Mouse (Mus musculus) kidney, embryonic 14.5 days (tissue): ENCODE results near the gene Hnrnpdl. TPM values are rescaled to one million over a fixed set of nuclear protein-coding genes. Genes with fewer than 3 reads are reported as not detected.

Source experiments
- ATAC-seq: fragments of 200-750 bp; cut with Nextera tagmentation; 2 replicates; pipeline ENCODE4 v1.8.0; 2017; ENCODE audit warnings: moderate number of reproducible peaks, mild to moderate bottlenecking, moderate TSS enrichment, moderate library complexity; ENCODE audit not compliant: low FRiP score, low TSS enrichment
- H3K27ac ChIP-seq: fragments of 300-500 bp; sonication (generic); 2 replicates; pipeline ENCODE4 v1.5.1; 2014; ENCODE audit warnings: low read depth, mild to moderate bottlenecking, low read length, moderate library complexity, mixed read lengths
- H3K27me3 ChIP-seq: fragments of 300-500 bp; sonication (generic); 2 replicates; pipeline ENCODE4 v1.6.1; 2014; ENCODE audit warnings: mild to moderate bottlenecking, low read length; ENCODE audit not compliant: control insufficient read depth, insufficient read depth
- H3K36me3 ChIP-seq: fragments of 300-500 bp; sonication (generic); 2 replicates; pipeline ENCODE4 v1.6.1; 2014; ENCODE audit warnings: low read length, mixed read lengths; ENCODE audit not compliant: control insufficient read depth, insufficient read depth
- H3K4me1 ChIP-seq: fragments of 300-500 bp; sonication (generic); 2 replicates; pipeline ENCODE4 v1.6.1; 2014; ENCODE audit warnings: low read length, mixed read lengths; ENCODE audit not compliant: control insufficient read depth, insufficient read depth
- H3K4me2 ChIP-seq: fragments of 300-500 bp; sonication (generic); replicated peaks from 2 replicates; pipeline ENCODE4 v1.6.1; 2014; ENCODE audit warnings: low read depth, mild to moderate bottlenecking, low read length
- H3K4me3 ChIP-seq: fragments of 300-500 bp; sonication (generic); 2 replicates; pipeline ENCODE4 v1.5.1; 2014; ENCODE audit warnings: mild to moderate bottlenecking, low read length
- H3K9ac ChIP-seq: fragments of 300-500 bp; sonication (generic); 2 replicates; pipeline ENCODE4 v1.6.1; 2014; ENCODE audit warnings: low read depth, mild to moderate bottlenecking, low read length, moderate library complexity
- H3K9me3 ChIP-seq: fragments of 300-500 bp; sonication (generic); 2 replicates; pipeline ENCODE4 v1.6.1; 2016; ENCODE audit warnings: low read length; ENCODE audit not compliant: control insufficient read depth
- WGBS: fragments of 180-500 bp; shearing (Covaris S2); extraction: QIAGEN DNeasy Blood & Tissue Kit; methylation state at CpG from one replicate; pipeline ENCODE4 v1.1.7; 2014; 5-methylcytosine and 5-hydroxymethylcytosine counted together
- polyA plus RNA-seq: library from polyadenylated mRNA; unstranded; fragments of >200 nt; fragmentation: Nextera tagmentation; extraction: Ambion mirVana; gene quantifications from 2 replicates; pipeline ENCODE4 v1.2.1, GENCODE M21; 2014

Gene Hnrnpdl
- polyA plus RNA-seq, 1 experiment from 2014 or later, result 205 TPM

DNA sequence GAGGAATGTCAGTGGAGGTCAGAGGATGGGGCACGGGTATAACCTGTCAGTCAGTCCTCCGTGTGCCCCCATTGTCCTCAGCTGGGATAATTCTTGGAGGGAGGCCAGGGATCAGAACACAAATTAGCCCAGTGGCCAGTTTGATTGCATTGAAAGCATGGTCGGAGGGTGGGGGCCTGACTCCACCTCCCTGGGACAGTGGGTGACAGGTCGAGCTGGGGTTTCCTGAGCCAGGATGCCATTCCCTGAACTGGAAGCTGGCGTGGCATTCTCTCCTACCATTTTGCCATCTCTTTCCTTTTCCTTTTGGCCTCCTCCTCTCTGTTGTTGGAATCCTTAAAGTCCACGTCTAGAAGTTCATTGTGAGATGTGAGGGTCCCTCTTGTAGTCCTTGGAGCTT is 33.6 kb downstream of the Hnrnpdl start:
- H3K27ac ChIP-seq, result no peak overlapping the region
- WGBS, result 87% methylated on average over 6 of the region's 6 CpGs

DNA sequence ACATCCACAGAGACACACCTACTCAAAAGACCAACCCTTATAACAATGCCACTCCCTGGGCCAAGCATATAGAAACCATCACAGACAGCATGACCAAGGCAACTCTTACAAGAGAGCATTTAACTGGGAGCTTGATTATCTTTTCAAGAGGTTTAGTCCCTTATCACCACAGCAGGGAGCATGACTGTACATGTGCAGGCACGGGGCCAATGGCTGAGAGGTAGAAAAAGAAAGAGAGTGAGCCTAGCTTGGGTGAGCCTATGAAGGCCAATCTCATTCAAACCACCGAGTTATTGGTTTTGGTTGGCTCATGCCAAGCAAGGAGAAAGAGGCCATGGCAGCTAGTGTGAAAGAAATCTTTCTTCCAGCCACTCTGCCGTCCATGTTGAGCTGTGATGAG is 34.0 kb downstream of the Hnrnpdl start:
- H3K36me3 ChIP-seq, result no peaks in the 10 kb centered on the region
- H3K4me3 ChIP-seq, result no peak overlapping the region
- no peak overlapping the region for H3K27ac ChIP-seq
- no peaks in the 10 kb centered on the region for H3K9me3 ChIP-seq
- H3K27me3 ChIP-seq, result no peaks in the 10 kb centered on the region
- H3K9ac ChIP-seq, result no peak overlapping the region
- no peak for ATAC-seq
- H3K4me2 ChIP-seq, result no peak overlapping the region
- no peaks in the 10 kb centered on the region for H3K4me1 ChIP-seq
- 83% methylated on average over 3 of the region's 3 CpGs for WGBS

More for the DNA sequence above, 33.6 kb downstream of the Hnrnpdl start:
- no peaks in the 10 kb centered on the region for H3K27me3 ChIP-seq
- no peaks in the 10 kb centered on the region for H3K36me3 ChIP-seq
- H3K4me1 ChIP-seq, result no peaks in the 10 kb centered on the region
- H3K9ac ChIP-seq, result no peak overlapping the region
- no peaks in the 10 kb centered on the region for H3K9me3 ChIP-seq
- no peak for ATAC-seq
- no peak overlapping the region for H3K4me3 ChIP-seq
- no peak overlapping the region for H3K4me2 ChIP-seq

DNA sequence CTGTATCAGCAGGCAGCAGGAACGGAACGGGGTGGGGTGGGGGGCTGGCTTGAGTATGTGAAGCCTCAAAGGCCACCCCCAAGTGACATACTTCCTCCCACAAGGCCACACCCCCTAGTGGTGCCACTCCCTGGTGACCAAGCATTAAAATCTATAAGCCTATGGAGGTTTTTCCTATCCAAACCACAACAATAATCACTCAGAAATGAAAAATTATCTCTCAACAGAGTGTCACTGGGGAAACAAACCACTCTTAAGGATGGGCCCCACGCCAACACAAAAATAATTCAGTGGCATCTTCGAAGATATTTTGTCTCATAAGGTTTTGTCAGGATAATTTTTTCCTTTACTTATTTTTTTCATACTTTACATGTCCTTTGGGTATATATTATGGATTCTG is 35.6 kb downstream of the Hnrnpdl start:
- no peaks in the 10 kb centered on the region for H3K9me3 ChIP-seq
- H3K27ac ChIP-seq, result no peak overlapping the region
- H3K4me2 ChIP-seq, result no peak overlapping the region
- H3K4me1 ChIP-seq, result no peaks in the 10 kb centered on the region
- WGBS, result 92% methylated on average over 4 of the region's 4 CpGs
- no peak overlapping the region for H3K9ac ChIP-seq
- H3K27me3 ChIP-seq, result no peaks in the 10 kb centered on the region
- H3K4me3 ChIP-seq, result no peak overlapping the region
- H3K36me3 ChIP-seq, result no peaks in the 10 kb centered on the region
- ATAC-seq, result no peak

DNA sequence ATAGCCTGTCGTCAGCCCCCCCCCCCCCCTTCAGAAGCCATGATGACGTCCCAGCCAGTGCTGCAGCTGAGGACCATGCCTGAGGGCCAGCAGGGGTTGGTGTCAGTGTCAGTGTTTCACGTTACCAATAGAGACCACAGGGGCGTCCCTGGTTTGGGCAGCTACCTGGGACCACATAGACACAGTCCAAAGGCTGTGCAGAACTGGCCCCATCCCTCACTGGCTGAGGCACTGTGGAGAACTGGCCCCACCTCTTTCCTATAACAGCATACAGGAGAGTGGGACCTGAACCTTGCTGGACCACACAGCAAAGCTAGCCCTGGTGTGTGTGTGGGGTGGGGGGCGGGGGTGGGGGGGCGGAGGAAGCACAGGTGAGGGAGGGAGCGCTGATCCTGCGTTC is 39.0 kb downstream of the Hnrnpdl start:
- no peak overlapping the region for H3K27ac ChIP-seq
- H3K9ac ChIP-seq, result no peak overlapping the region
- H3K4me2 ChIP-seq, result no peak overlapping the region
- H3K4me3 ChIP-seq, result no peak overlapping the region
- peaks cover 9% of the 10 kb centered on the region; the same call in 1 of the 2 replicates for H3K9me3 ChIP-seq
- 0 out of 2 replicates have a peak, but pooled peaks have one; percentile 32 for ATAC-seq
- 53% methylated on average over 7 of the region's 8 CpGs for WGBS
- H3K27me3 ChIP-seq, result no peaks in the 10 kb centered on the region
- no peaks in the 10 kb centered on the region for H3K36me3 ChIP-seq
- no peaks in the 10 kb centered on the region for H3K4me1 ChIP-seq

DNA sequence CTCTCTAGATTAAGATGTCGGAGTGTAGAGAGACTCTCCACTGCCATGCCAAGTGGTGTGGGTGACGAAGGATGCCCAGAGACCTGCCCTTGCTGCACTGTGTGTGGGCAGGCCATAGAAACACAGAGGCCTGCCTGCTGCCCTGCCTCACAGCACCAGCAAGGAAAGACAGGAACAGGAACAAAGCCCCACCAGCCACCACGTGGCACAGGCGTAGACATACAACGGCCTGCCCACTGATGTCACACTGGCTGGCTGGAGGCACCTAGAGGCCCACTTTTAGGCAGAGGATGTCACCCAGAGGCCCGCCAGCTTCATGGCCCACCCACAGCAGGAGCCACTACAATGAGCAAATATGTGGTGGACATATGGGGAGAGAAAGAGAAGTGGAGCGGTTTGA is 39.4 kb downstream of the Hnrnpdl start:
- no peaks in the 10 kb centered on the region for H3K36me3 ChIP-seq
- no peak overlapping the region for H3K27ac ChIP-seq
- no peak for ATAC-seq
- no peaks in the 10 kb centered on the region for H3K4me1 ChIP-seq
- 77% methylated on average over 7 of the region's 7 CpGs for WGBS
- peaks cover 9% of the 10 kb centered on the region; the same call in 1 of the 2 replicates for H3K9me3 ChIP-seq
- H3K4me2 ChIP-seq, result no peak overlapping the region
- no peak overlapping the region for H3K4me3 ChIP-seq
- H3K27me3 ChIP-seq, result no peaks in the 10 kb centered on the region
- no peak overlapping the region for H3K9ac ChIP-seq

DNA sequence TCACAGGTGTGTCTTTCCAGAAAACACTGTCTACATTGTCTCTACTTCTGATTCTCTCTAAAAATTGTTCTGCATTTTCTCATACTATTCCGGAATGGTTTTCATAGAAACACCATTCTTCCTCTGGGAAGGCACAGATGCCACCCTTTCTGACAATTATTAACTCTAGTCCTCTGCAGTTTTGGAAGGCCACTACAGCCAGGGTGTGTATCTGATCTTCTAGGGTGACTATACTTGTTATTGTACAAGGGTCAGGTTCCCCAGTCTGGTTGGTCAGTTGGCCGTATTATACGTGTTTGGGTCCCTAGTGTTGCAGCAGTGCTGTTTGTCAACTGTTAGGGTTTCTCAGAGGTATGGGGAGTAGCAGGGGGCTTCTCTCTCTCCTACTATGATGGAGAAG is 44.8 kb downstream of the Hnrnpdl start:
- no peaks in the 10 kb centered on the region for H3K27me3 ChIP-seq
- no peak overlapping the region for H3K4me3 ChIP-seq
- no peaks in the 10 kb centered on the region for H3K4me1 ChIP-seq
- no peak for ATAC-seq
- no peak overlapping the region for H3K9ac ChIP-seq
- WGBS, result 88% methylated on average over 3 of the region's 3 CpGs
- H3K4me2 ChIP-seq, result no peak overlapping the region
- H3K27ac ChIP-seq, result no peak overlapping the region
- no peaks in the 10 kb centered on the region for H3K36me3 ChIP-seq
- peaks cover 9% of the 10 kb centered on the region; the same call in 1 of the 2 replicates for H3K9me3 ChIP-seq

DNA sequence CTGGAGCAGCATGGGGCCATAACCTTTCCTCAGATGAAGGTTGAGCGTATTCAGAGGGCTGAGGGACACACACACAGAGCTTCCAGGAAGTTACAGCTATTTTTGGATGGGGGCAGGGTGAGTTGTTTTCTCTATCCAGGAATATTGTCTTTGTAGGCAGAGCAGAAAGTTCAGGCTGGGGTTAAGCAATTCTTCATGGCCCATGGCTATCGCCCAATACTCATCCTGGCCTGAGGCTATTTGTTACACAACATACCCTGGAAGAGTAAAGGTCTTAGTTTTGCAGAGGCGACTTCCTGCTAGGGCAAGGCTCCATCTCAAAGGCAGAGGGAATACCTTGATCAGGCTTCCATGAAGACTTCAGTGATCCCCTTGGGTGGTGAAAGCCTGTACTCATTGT is 45.3 kb downstream of the Hnrnpdl start:
- 68% methylated on average over 3 of the region's 3 CpGs for WGBS
- peaks cover 9% of the 10 kb centered on the region; the same call in 1 of the 2 replicates for H3K9me3 ChIP-seq

More for the DNA sequence above, 45.3 kb downstream of the Hnrnpdl start:
- H3K4me1 ChIP-seq, result no peaks in the 10 kb centered on the region
- ATAC-seq, result no peak
- H3K9ac ChIP-seq, result no peak overlapping the region
- H3K4me3 ChIP-seq, result no peak overlapping the region
- H3K36me3 ChIP-seq, result no peaks in the 10 kb centered on the region
- no peak overlapping the region for H3K4me2 ChIP-seq
- no peaks in the 10 kb centered on the region for H3K27me3 ChIP-seq
- H3K27ac ChIP-seq, result no peak overlapping the region

Other genes starting within 250 kb of the Hnrnpdl start
- 0.51 TPM in 1 of 2 replicates, not detected in the other for gene Vamp9, start 133.4 kb downstream of the Hnrnpdl start, polyA plus RNA-seq
- 212 and 290 TPM in 2 replicates for gene Hnrnpd, start 60.7 kb downstream of the Hnrnpdl start, polyA plus RNA-seq
- gene 4930524J08Rik, start 60.6 kb downstream of the Hnrnpdl start, polyA plus RNA-seq, result 2.5 and 4.3 TPM in 2 replicates
- gene Enoph1, start 321 bp upstream of the Hnrnpdl start, polyA plus RNA-seq, result 42.6 and 51.8 TPM in 2 replicates
- 10.3 and 12.7 TPM in 2 replicates for gene Tmem150c, start 120.1 kb upstream of the Hnrnpdl start, polyA plus RNA-seq